Mouse (Mus musculus) megakaryocyte, embryonic 14.5 days (primary cell): ENCODE measurements around the gene Idh2.

Experiments used
- FLI1 ChIP-seq: IDR thresholded peaks from 2 replicates; pipeline ENCODE4 v1.6.1; 2012; ENCODE audit warnings: low read length, inconsistent platforms, mixed read lengths
- GATA1 ChIP-seq: IDR thresholded peaks from 3 replicates; pipeline ENCODE4 v1.6.1; 2012; ENCODE audit warnings: mixed read lengths, low read length, inconsistent platforms, borderline replicate concordance

- TF ChIP-seq GATA1 (no peak), FLI1 (no peak)
Observed at GRCm38 (mm10) chr7:80135173-80135532, 20.0 kb upstream of the Idh2 start.
